Mouse (Mus musculus) sigmoid colon, adult 10 weeks (tissue): ENCODE results near the gene Afdn. TPM values are rescaled to one million over a fixed set of nuclear protein-coding genes. Genes with fewer than 3 reads are reported as not detected.

ENCODE experiments used
- polyA plus RNA-seq: library from polyadenylated mRNA; stranded (reverse); fragments of 350-450 nt; fragmentation: Illumina TruSeq; extraction: RNeasy Lipid Tissue Mini Kit (QIAGEN cat#74804); gene quantifications from one replicate; pipeline ENCODE4 v1.2.3, GENCODE M21; 2014; ENCODE audit warnings: low read depth, low replicate concordance

The Afdn gene
- polyA plus RNA-seq = 310 TPM

DNA sequence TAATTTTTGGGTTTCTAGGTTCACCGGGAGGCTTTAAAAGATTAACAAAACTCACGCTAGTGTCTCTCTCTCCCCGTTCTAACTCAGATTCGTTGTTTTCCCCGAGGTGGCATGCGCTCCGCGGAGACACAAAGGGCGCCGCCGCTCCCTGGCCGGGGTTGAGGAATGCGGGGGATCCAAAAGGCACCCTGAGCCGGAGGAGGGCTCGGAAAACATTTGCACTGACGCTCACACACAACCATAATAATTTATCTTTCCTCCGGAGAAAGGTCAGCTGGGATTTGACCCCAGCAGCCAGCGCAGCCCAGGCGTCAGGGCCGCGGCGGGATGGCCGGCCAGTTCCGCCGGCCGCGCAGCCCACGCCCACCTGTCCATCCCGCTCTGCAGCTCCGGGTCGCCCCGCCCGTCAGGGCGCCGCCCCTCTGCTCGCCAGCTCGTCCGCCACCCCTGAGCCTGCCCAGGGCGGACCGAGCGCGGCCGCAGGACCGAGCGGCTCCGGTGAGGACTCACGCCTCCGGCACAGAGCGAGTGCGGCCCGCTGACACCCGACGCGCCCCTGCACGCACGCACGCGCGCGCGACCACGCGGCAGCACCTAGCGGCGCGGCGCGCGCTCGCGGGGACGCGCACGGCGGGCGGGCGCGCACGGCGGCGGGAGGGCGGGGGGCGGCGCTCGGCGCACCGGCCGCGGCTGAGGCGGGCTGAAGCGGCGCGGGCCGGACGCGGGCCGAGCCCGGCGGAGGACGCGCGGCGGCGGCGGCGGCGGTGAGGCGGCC lies at the start of gene Afdn:
Gene Afdn (plus strand): TSS at position 687 of the 775 bp plus-strand sequence.

DNA sequence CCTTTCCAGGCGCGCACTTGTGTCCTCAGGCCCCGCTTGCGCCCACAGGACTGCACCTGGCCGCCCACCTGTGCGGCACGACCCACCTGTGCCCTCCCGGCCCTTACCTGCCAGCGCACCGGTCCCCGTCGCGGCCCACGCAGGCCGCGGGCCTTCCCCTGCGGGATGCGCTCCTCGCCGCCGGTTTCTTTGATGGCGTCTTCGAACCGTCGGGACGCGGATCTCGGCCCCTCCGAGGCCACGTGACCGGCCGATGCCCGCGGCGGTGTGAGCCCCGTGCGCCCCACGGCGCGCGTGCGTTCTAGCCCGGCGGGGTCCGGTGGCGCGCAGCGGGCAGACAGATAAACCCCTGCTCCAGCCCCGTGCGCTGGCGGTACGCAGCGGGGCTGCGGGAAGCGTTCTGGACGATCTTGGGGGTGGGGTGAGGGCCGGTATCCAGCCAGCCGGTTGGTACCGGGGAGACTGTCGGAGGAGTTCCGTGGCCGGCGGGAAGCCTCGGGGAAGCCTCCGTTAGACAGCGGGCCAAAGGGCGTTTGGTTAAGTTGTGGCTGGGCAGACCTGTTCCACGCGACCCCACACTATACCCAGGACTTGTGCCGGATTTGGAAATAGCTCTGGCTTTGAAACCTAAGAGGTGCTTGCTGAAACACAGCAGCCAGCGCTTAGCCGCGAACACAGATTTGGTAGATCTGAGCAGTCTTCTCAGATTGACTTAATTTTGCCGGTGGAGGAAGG lies 1.0 kb downstream of the Afdn start, which contains the start of gene Tcte2:
Gene Tcte2 (minus strand): TSS at position 647 of the 735 bp plus-strand sequence.

DNA sequence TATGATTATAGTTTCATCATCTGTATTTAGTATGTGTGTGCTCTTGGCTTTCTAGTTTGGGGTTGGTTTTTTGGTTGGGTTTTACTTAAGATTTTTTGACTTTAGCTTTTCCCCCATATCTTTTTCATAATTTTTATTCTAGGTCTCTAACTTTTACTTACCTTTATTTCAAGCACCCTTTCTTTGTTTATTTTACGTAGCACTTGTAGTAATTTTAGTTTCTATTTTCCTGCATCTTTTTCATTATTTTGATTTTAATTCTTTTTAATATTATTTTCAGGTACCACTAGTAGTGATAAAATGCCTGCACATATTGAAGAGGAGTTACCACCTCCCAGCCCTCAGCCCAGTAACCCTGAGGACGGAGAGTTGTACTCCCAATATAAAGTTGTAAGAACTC lies 187.7 kb downstream of the Afdn start, which contains the start of gene Gm7168:
Gene Gm7168 (plus strand): TSS at position 301 of the 400 bp plus-strand sequence.

Other genes starting within 250 kb of the Afdn start
- 2.5 TPM for gene Tcte2, start 1.3 kb downstream of the Afdn start, polyA plus RNA-seq
- gene Gm7168, start 187.8 kb downstream of the Afdn start, polyA plus RNA-seq = not detected
- not detected for gene Gm7356, start 243.2 kb downstream of the Afdn start, polyA plus RNA-seq